Mouse (Mus musculus) midbrain, embryonic 11.5 days (tissue): ENCODE measurements around the gene Ankdd1a. TPM values are rescaled to one million over a fixed set of nuclear protein-coding genes. Genes with fewer than 3 reads are reported as not detected.
A peak's percentile ranks its signal among the peaks of the same experiment; 100 is the strongest.

Source experiments
- ATAC-seq: fragments of 200-750 bp; cut with Nextera tagmentation; 2 replicates; pipeline ENCODE4 v1.8.0; 2017; ENCODE audit warnings: moderate TSS enrichment, moderate library complexity; ENCODE audit not compliant: low FRiP score
- DNase-seq: peaks from one replicate; pipeline ENCODE4 v3.0.0; 2015; ENCODE audit warnings: low spot score; ENCODE audit errors: missing footprints
- H3K27ac ChIP-seq: fragments of 300-500 bp; sonication (generic); 2 replicates; pipeline ENCODE4 v1.5.1; 2014; ENCODE audit warnings: low read depth, low read length
- H3K27me3 ChIP-seq: fragments of 300-500 bp; sonication (generic); 2 replicates; pipeline ENCODE4 v1.6.1; 2014; ENCODE audit warnings: mild to moderate bottlenecking, low read length, moderate library complexity, mixed read lengths; ENCODE audit not compliant: control insufficient read depth, insufficient read depth
- H3K36me3 ChIP-seq: fragments of 300-500 bp; sonication (generic); 2 replicates; pipeline ENCODE4 v1.6.1; 2014; ENCODE audit warnings: mild to moderate bottlenecking, low read length, moderate library complexity, mixed read lengths; ENCODE audit not compliant: control insufficient read depth, insufficient read depth
- H3K4me1 ChIP-seq: fragments of 300-500 bp; sonication (generic); 2 replicates; pipeline ENCODE4 v1.6.1; 2014; ENCODE audit warnings: low read length; ENCODE audit not compliant: control insufficient read depth, insufficient read depth
- H3K4me2 ChIP-seq: fragments of 300-500 bp; sonication (generic); 2 replicates; pipeline ENCODE4 v1.6.1; 2014; ENCODE audit warnings: mild to moderate bottlenecking, moderate library complexity
- H3K4me3 ChIP-seq: fragments of 300-500 bp; sonication (generic); 2 replicates; pipeline ENCODE4 v1.5.1; 2014; ENCODE audit warnings: low read depth, low read length
- H3K9ac ChIP-seq: fragments of 300-500 bp; sonication (generic); 2 replicates; pipeline ENCODE4 v1.6.1; 2014; ENCODE audit warnings: low read length
- H3K9me3 ChIP-seq: fragments of 300-500 bp; sonication (generic); 2 replicates; pipeline ENCODE4 v1.6.1; 2016; ENCODE audit warnings: low read length; ENCODE audit not compliant: control insufficient read depth
- WGBS: fragments of 180-500 bp; shearing (Covaris S2); extraction: QIAGEN DNeasy Blood & Tissue Kit; methylation state at CpG from one replicate; pipeline ENCODE4 v1.1.7; 2014; 5-methylcytosine and 5-hydroxymethylcytosine counted together
- polyA plus RNA-seq: library from polyadenylated mRNA; unstranded; fragments of >200 nt; fragmentation: Nextera tagmentation; extraction: Ambion mirVana; gene quantifications from 2 replicates; pipeline ENCODE4 v1.2.1, GENCODE M21; 2014

Gene Ankdd1a
- not detected in 2 replicates for polyA plus RNA-seq

DNA sequence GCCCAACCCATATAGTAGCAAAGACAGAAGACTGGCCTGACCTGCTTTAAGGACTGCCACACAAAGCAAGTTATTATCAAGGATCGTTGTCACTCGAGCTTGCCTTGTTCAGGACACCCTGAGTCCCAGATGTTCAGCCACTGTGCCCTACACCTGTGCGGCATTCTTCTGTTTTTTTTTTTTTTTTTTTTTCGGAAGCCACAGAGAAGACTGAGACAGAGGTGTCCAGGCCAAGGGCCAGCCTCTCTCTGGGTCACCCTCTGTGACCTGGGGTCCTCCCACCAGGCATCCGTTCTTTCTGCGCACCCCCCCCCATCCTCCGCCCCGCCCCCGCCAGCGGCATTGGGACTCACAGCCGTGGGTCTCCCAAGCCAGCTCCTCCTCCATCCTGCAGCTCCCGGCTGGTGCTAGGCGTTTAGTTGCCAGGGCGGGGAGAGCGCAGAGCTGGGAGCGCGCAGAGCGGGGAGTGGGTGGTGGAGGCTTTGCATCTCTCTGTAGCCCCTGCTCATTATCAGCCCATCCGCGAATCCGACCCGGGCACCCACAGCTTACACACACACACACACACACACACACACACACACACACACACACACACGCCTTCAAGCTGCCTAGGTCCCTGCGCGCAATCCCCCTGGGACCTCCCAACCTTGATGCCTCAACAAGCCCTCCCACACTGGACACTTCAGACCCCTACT, at the start of gene Ankdd1a:
Ankdd1a (minus strand) TSS at position 387 of the 698 bp plus-strand sequence.
- WGBS = 10% methylated on average over 22 of the region's 25 CpGs

DNA sequence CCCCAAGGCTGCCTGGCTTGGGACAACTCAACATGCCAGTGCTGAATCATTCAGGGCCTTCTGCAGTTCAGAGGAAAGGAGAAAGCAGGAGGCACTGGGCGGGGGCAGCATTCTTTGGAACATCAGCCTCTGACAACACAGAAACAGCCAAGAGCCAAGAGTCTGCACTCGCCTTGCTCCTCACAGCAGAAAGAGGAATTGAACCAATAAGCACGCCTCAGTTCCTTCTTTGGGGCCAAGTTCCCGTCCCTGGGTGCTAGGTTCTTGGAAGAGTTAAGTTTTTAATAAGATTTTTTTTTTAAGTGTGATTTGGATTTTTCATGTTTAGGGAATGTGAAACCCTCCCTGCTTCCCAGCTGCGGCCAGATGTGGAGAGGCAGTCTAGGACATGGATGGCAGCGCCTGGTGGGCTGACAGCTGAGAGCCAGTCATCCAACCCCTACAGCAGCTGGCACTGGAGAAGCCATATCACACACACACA, 49.5 kb upstream of the Ankdd1a start:
- H3K9me3 ChIP-seq = no peaks in the 10 kb centered on the region
- no peak overlapping the region for H3K9ac ChIP-seq
- no peaks in the 10 kb centered on the region for H3K36me3 ChIP-seq
- no peak overlapping the region for H3K27ac ChIP-seq
- no peaks in the 10 kb centered on the region for H3K4me1 ChIP-seq
- no peak for ATAC-seq
- no peaks in the 10 kb centered on the region for H3K27me3 ChIP-seq
- WGBS = 88% methylated on average over 6 of the region's 6 CpGs
- H3K4me3 ChIP-seq = no peak overlapping the region
- H3K4me2 ChIP-seq = no peak overlapping the region
- DNase-seq = no peak

More for the DNA sequence above, at the start of gene Ankdd1a:
- Histone ChIP-seq H3K36me3 (no peaks in the 10 kb centered on the region), H3K27me3 (0 out of 2 replicates have a peak, but pooled peaks cover 2% of the 10 kb centered on the region), H3K9me3 (no peaks in the 10 kb centered on the region), H3K27ac (no peak within 1 kb of the TSS), H3K4me2 (peak within 1 kb of the TSS; percentile 41), H3K4me3 (peak within 1 kb of the TSS; percentile 6), H3K9ac (0 out of 2 replicates have a peak within 1 kb of the TSS, but pooled peaks have one; percentile 10), H3K4me1 (peaks cover 4% of the 10 kb centered on the region; the same call in 1 of the 2 replicates)
- ATAC-seq = no peak
- DNase-seq = peak; percentile 88

DNA sequence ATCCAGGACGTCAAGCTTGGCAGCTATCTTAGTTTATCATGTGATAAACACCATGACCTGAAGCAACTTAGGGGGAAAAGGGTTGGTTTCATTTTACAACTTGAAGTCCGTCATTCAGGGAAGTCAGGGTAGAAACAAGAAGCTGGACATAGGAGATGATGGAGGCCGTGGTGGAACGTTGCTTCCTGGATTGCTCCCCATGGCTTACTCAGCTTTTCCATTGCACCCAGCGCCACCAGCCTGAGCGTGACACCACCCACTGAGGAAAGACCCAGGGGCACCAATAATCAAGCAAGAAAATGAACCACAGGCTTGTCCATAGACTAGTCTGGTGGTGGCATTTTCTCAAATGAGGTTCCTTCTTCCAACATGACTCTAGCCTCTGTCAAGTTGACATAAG, 48.8 kb upstream of the Ankdd1a start:
- WGBS = 92% methylated on average over 6 of the region's 6 CpGs
- ATAC-seq = no peak

DNA sequence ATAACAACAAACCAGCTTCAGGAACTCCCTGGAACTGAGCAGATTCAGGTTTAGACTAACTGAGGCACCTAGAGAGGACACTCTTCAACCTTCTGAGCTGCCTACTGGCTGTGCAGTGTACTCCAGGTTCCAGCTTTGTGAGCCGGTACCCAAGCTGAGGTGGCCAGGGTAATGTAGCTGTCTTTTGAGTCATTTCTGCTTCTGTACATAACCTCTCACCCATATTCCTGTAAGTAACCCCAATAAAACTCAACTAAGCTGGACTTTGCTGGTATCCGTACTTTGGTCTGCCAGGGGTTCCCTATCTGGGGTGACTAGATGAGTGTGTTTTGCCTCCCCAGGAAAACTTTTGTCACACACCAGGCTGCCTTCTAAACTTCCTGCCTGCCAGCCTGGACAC, 44.7 kb upstream of the Ankdd1a start:
- no peak for ATAC-seq
- Histone ChIP-seq H3K9ac (no peak overlapping the region), H3K27ac (no peak overlapping the region), H3K4me3 (no peak overlapping the region), H3K27me3 (no peaks in the 10 kb centered on the region), H3K4me1 (peaks cover 6% of the 10 kb centered on the region; the same call in 1 of the 2 replicates), H3K36me3 (no peaks in the 10 kb centered on the region), H3K9me3 (no peaks in the 10 kb centered on the region), H3K4me2 (no peak overlapping the region)
- 95% methylated on average over 2 of the region's 2 CpGs for WGBS
- no peak for DNase-seq

More for the DNA sequence above, 48.8 kb upstream of the Ankdd1a start:
- H3K9ac ChIP-seq = no peak overlapping the region
- no peak overlapping the region for H3K27ac ChIP-seq
- H3K36me3 ChIP-seq = no peaks in the 10 kb centered on the region
- H3K4me2 ChIP-seq = no peak overlapping the region
- no peaks in the 10 kb centered on the region for H3K27me3 ChIP-seq
- DNase-seq = no peak
- H3K9me3 ChIP-seq = no peaks in the 10 kb centered on the region
- H3K4me1 ChIP-seq = no peaks in the 10 kb centered on the region
- H3K4me3 ChIP-seq = no peak overlapping the region

DNA sequence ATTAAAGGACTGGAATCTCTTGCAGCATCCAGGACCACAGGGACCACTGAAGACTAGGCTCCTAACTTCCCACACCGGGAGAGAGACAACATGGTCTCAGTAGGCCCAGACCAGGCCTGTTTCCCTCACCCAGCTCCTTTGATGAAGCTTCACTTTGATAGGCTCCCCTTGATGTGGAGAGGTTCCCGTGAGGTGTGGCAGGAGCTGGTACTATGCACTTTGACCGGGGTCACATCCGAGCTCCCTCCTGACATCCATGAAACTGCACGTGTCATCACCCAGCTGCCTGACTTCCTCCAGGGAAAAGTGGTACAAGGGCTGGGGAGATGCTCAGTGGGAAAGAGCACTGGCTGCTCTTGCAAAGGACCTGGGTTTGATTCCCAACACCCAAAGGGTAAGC, 43.1 kb upstream of the Ankdd1a start:
- ATAC-seq = no peak
- no peaks in the 10 kb centered on the region for H3K36me3 ChIP-seq
- H3K9ac ChIP-seq = no peak overlapping the region
- peaks cover 6% of the 10 kb centered on the region; the same call in 1 of the 2 replicates for H3K4me1 ChIP-seq
- no peaks in the 10 kb centered on the region for H3K9me3 ChIP-seq
- WGBS = 93% methylated on average over 5 of the region's 5 CpGs
- no peak overlapping the region for H3K4me3 ChIP-seq
- no peak overlapping the region for H3K4me2 ChIP-seq
- no peaks in the 10 kb centered on the region for H3K27me3 ChIP-seq
- DNase-seq = no peak
- no peak overlapping the region for H3K27ac ChIP-seq

DNA sequence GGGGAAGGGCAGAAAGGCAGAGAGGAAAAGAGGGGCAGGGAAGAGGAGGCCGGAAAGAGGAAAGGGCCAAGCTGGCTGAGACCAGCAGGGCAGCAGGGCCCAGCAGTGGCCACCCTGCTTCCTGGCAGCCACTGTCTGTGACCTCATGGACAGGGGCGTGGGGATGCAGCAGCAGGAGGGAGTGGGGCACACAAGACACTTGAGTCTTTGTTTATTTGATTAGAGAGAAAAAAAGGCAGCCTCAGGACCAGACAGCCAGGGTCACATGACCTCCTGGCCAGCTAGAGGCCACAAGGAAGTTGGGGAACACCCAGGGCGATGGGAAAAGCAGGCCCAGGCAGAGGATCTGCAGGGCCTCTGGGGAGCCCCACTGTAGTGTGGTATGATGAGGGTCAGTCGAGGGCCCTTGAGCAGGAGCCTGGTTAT, 42.1 kb upstream of the Ankdd1a start:
- H3K9me3 ChIP-seq = no peaks in the 10 kb centered on the region
- H3K36me3 ChIP-seq = no peaks in the 10 kb centered on the region
- H3K4me3 ChIP-seq = no peak overlapping the region
- peaks cover 6% of the 10 kb centered on the region; the same call in 1 of the 2 replicates for H3K4me1 ChIP-seq
- 40% methylated on average over 4 of the region's 4 CpGs for WGBS
- no peak overlapping the region for H3K9ac ChIP-seq
- ATAC-seq (no peak), DNase-seq (no peak)
- H3K4me2 ChIP-seq = no peak overlapping the region
- 0 out of 2 replicates have a peak overlapping the region, but pooled peaks have one; percentile 10 for H3K27ac ChIP-seq
- no peaks in the 10 kb centered on the region for H3K27me3 ChIP-seq

DNA sequence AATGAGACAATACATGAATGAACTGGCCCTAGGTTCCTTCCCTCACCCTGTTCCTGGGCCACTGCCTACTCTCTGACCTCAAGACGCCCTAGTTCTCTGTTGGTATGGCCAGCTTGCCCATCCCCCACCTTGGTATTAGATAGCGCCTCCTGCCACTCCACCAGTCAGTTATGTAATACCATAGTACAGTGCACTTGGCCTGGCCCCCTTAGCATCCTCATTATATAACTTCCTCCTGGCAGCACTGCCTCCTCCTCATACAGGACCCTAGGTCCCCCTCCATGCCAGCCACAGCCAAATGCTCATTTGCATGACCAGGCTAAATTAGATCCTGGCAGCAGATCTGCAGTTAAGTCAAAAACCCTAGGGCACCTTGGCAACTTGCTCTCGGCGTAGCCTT, 41.0 kb upstream of the Ankdd1a start:
- Histone ChIP-seq H3K36me3 (no peaks in the 10 kb centered on the region; the same call in 1 of the 2 replicates), H3K9me3 (no peaks in the 10 kb centered on the region), H3K4me1 (peaks cover 6% of the 10 kb centered on the region; the same call in 1 of the 2 replicates), H3K9ac (no peak overlapping the region), H3K27ac (no peak overlapping the region), H3K27me3 (no peaks in the 10 kb centered on the region), H3K4me2 (no peak overlapping the region), H3K4me3 (no peak overlapping the region)
- ATAC-seq = no peak
- WGBS = 88% methylated on average over 4 of the region's 4 CpGs
- DNase-seq = no peak

DNA sequence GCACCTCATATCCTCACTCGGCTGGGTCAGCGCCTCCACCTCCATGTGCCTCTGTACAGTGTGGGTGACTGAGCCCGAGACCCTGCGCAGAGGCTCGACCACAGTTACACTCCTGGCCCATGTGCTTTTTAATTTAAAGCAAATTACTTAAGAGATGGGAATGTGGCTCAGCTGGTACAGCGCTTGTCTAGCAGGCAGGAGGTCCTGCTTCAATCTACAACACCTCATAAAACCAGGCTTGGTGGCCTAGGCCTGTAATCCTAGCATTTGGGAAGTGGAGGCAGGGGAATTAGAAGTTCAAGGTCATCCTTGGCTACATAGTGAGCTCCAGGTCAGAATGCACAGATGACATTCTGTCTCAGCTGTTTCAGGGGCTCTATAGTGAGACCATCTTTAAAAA, 38.8 kb upstream of the Ankdd1a start:
- Histone ChIP-seq H3K9ac (no peak overlapping the region), H3K36me3 (no peaks in the 10 kb centered on the region; the same call in 1 of the 2 replicates), H3K27ac (no peak overlapping the region), H3K4me3 (no peak overlapping the region), H3K9me3 (no peaks in the 10 kb centered on the region), H3K4me2 (no peak overlapping the region), H3K4me1 (peaks cover 6% of the 10 kb centered on the region; the same call in 1 of the 2 replicates), H3K27me3 (no peaks in the 10 kb centered on the region)
- ATAC-seq (no peak), DNase-seq (no peak)
- 89% methylated on average over 6 of the region's 6 CpGs for WGBS

DNA sequence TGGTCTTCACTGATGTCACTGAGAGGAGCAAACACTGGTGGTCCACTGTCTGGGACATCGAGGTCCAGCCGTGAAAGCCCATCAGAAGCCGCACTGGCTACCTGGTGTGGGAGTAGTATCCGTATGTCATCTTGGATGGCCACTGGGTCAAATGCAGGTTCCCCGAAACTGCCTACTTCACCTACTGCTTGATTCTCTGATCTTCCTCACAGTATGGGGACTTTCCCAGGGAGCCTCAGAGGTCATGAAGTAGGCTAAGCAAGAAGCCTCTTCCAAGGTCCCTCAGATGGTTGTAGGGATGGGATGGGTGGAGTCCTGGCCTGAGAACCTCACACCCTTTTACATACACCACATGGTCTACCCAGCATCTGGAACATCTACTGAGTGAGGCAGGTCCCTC, 37.0 kb upstream of the Ankdd1a start:
- no peak overlapping the region for H3K9ac ChIP-seq
- no peak overlapping the region for H3K27ac ChIP-seq
- H3K27me3 ChIP-seq = no peaks in the 10 kb centered on the region
- DNase-seq = no peak
- H3K4me2 ChIP-seq = no peak overlapping the region
- WGBS = 97% methylated on average over 5 of the region's 5 CpGs
- no peak for ATAC-seq
- H3K4me1 ChIP-seq = peaks cover 3% of the 10 kb centered on the region; the same call in 1 of the 2 replicates
- H3K9me3 ChIP-seq = no peaks in the 10 kb centered on the region
- H3K36me3 ChIP-seq = no peaks in the 10 kb centered on the region; the same call in 1 of the 2 replicates
- no peak overlapping the region for H3K4me3 ChIP-seq
